27 mouse cellular contexts compared by ENCODE assay signal in genomic region chr10:60774616-60775015, GRCm38 (mm10).
"Had no signal": no experiment of that assay in that cellular context is flagged by ENCODE, and none has a peak within 500 bp of the region (broad histone marks: within the 10 kb centered on the region; RNA-seq: fewer than 3 reads in every experiment).

No protein-coding gene starts in this region.

- H3K36me3 ChIP-seq: hindbrain, embryonic 15.5 days; liver, embryonic 13.5 days; liver, embryonic 15.5 days had no signal

- H3K4me1 ChIP-seq: hindbrain, embryonic 13.5 days; hindbrain, embryonic 15.5 days; liver, embryonic 13.5 days; liver, embryonic 15.5 days had no signal

- ATAC-seq: hindbrain, postnatal 0 days; intestine, embryonic 16.5 days had no signal

- H3K27ac ChIP-seq: heart, adult 2 months; heart, embryonic 13.5 days; heart, embryonic 15.5 days; hindbrain, embryonic 13.5 days; hindbrain, embryonic 15.5 days; hindbrain, postnatal 0 days; kidney, embryonic 15.5 days; kidney, postnatal 0 days; limb, embryonic 12.5 days; liver, embryonic 13.5 days; liver, embryonic 15.5 days had no signal

- H3K4me2 ChIP-seq: heart, embryonic 11.5 days; heart, embryonic 13.5 days; heart, embryonic 15.5 days; hindbrain, embryonic 13.5 days; hindbrain, embryonic 15.5 days; kidney, embryonic 15.5 days; limb, embryonic 12.5 days; liver, embryonic 11.5 days; liver, embryonic 13.5 days; liver, embryonic 15.5 days had no signal

- H3K4me3 ChIP-seq: heart, adult 2 months; heart, embryonic 13.5 days; heart, embryonic 15.5 days; hindbrain, embryonic 13.5 days; hindbrain, embryonic 15.5 days; kidney, embryonic 15.5 days; limb, embryonic 12.5 days; liver, embryonic 13.5 days; liver, embryonic 15.5 days had no signal

- H3K9ac ChIP-seq: heart, embryonic 13.5 days; heart, embryonic 15.5 days; hindbrain, embryonic 13.5 days; hindbrain, embryonic 15.5 days; kidney, embryonic 15.5 days; limb, embryonic 12.5 days; liver, embryonic 13.5 days; liver, embryonic 15.5 days had no signal

- DNase-seq: gastrocnemius, postnatal 14 days; gastrocnemius, postnatal 36 days; heart, adult 2 months; heart, postnatal 14 days; heart, postnatal 36 days; kidney, adult 11 months; kidney, adult 2 months; kidney, adult 9 months; kidney, postnatal 14 days; kidney, postnatal 36 days; layer of hippocampus, adult 9-11 months; layer of hippocampus, postnatal 36 days; left cerebral cortex, postnatal 4 days; liver; liver, embryonic 13.5 days had no signal

- H3K9me3 ChIP-seq: heart, embryonic 13.5 days; heart, embryonic 15.5 days; hindbrain, embryonic 13.5 days; hindbrain, embryonic 15.5 days; kidney, embryonic 15.5 days; limb, embryonic 12.5 days; liver, embryonic 13.5 days; liver, embryonic 15.5 days had no signal

- H3K27me3 ChIP-seq: heart, embryonic 13.5 days; heart, embryonic 15.5 days; hindbrain, embryonic 15.5 days; kidney, embryonic 15.5 days; limb, embryonic 12.5 days; liver, embryonic 13.5 days; liver, embryonic 15.5 days had no signal
